Mouse (Mus musculus) testis, adult 2 months (tissue): ENCODE results near the gene Rps15a.

Source experiments
- CTCF ChIP-seq: fragments of 200-500 bp; IDR thresholded peaks from 2 replicates; pipeline ENCODE4 v1.5.1; 2012; ENCODE audit warnings: low read depth, mild to moderate bottlenecking, inconsistent platforms, low read length, moderate library complexity; ENCODE audit not compliant: control insufficient read depth, insufficient read depth, insufficient replicate concordance
- POLR2A ChIP-seq: fragments of 200-500 bp; IDR thresholded peaks from 2 replicates; pipeline ENCODE4 v1.6.1; 2012; ENCODE audit warnings: low read depth, mild to moderate bottlenecking, inconsistent platforms, low read length, moderate library complexity; ENCODE audit not compliant: control insufficient read depth

- TF ChIP-seq CTCF, result no peak
- no peak for TF ChIP-seq POLR2A
These were observed 38.2 kb upstream of the Rps15a start for GRCm38 (mm10) chr7:118154150-118154549.
